Mouse (Mus musculus) embryonic facial prominence, embryonic 11.5 days (tissue): ENCODE data around the gene Slc9a3r2. TPM values are rescaled to one million over a fixed set of nuclear protein-coding genes. Genes with fewer than 3 reads are reported as not detected.
A peak's percentile ranks its signal among the peaks of the same experiment; 100 is the strongest.

ENCODE experiments used
- ATAC-seq: fragments of 200-750 bp; cut with Nextera tagmentation; replicated peaks from 2 replicates; pipeline ENCODE4 v1.8.0; 2017; ENCODE audit warnings: low read depth; ENCODE audit not compliant: insufficient number of reproducible peaks, low FRiP score, low TSS enrichment
- DNase-seq: peaks from one replicate; pipeline ENCODE4 v3.0.0-alpha.2; 2015; ENCODE audit warnings: low spot score
- H3K27ac ChIP-seq: fragments of 300-500 bp; sonication (generic); replicated peaks from 2 replicates; pipeline ENCODE4 v1.5.1; 2014; ENCODE audit warnings: mild to moderate bottlenecking, low read depth, low read length, control low read depth
- H3K27me3 ChIP-seq: fragments of 300-500 bp; sonication (generic); 2 replicates; pipeline ENCODE4 v1.6.1; 2014; ENCODE audit warnings: mild to moderate bottlenecking, low read length, moderate library complexity, mixed read lengths; ENCODE audit not compliant: control insufficient read depth, insufficient read depth
- H3K36me3 ChIP-seq: fragments of 300-500 bp; sonication (generic); replicated peaks from 2 replicates; pipeline ENCODE4 v1.6.1; 2014; ENCODE audit warnings: low read depth, mild to moderate bottlenecking, low read length, moderate library complexity, mixed read lengths; ENCODE audit not compliant: control insufficient read depth, insufficient read depth
- H3K4me1 ChIP-seq: fragments of 300-500 bp; sonication (generic); 2 replicates; pipeline ENCODE4 v1.6.1; 2014; ENCODE audit warnings: low read length, mixed read lengths; ENCODE audit not compliant: control insufficient read depth, insufficient read depth
- H3K4me2 ChIP-seq: fragments of 300-500 bp; sonication (generic); 2 replicates; pipeline ENCODE4 v1.6.1; 2014; ENCODE audit warnings: low read depth, mild to moderate bottlenecking, control low read depth, low read length, moderate library complexity
- H3K4me3 ChIP-seq: fragments of 300-500 bp; sonication (generic); 2 replicates; pipeline ENCODE4 v1.5.1; 2014; ENCODE audit warnings: low read depth, low read length, control low read depth
- H3K9ac ChIP-seq: fragments of 300-500 bp; sonication (generic); replicated peaks from 2 replicates; pipeline ENCODE4 v1.6.1; 2014; ENCODE audit warnings: mild to moderate bottlenecking, control low read depth, low read length
- H3K9me3 ChIP-seq: fragments of 300-500 bp; sonication (generic); replicated peaks from 2 replicates; pipeline ENCODE4 v1.6.1; 2016; ENCODE audit warnings: mild to moderate bottlenecking, low read length, inconsistent platforms, mixed read lengths; ENCODE audit not compliant: control insufficient read depth
- WGBS: fragments of 180-500 bp; shearing (Covaris S2); extraction: QIAGEN DNeasy Blood & Tissue Kit; methylation state at CpG from one replicate; pipeline ENCODE4 v1.1.7; 2014; 5-methylcytosine and 5-hydroxymethylcytosine counted together
- polyA plus RNA-seq: library from polyadenylated mRNA; unstranded; fragments of >200 nt; fragmentation: Nextera tagmentation; extraction: Ambion mirVana; gene quantifications from 2 replicates; pipeline ENCODE4 v1.2.1, GENCODE M21; 2014

Gene Slc9a3r2
- polyA plus RNA-seq, 1 experiment from 2014 or later, result 48.3 TPM

DNA sequence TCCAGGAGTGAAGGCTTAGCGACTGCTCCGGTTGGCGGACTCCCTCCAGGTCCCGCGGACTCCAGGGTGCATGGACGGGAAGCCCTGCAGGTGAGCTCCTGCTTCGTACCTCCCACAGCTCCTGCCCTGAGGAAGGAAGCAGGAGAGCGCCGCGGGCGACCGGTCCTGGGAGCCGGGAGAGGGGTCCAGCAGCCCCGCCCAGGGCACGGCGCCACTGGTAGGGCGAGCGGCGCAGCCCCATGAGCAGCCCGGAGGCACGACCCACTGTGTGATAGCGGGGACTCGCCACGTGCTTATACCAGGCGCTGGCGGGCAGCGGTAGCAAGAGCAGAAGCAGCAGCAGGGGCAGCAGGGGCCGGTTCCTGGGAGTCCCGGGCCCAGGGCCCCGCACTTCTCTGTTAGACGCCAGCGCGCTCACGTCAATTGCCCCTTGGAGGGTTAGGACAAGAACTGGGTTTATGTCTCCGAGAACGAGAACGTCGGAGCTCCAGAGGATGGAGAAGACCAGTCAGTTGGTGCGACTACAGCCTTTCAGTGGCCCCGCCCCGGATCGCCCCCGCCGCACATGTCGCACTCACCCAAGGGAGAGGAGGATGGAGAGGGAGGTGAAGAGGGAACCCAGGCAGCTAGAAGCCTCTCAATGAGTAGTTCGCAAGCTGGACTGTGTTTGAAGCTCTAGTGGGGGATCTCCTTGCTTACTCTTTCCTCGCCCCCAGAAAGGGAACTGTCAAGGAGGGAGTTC is 8.1 kb upstream of the Slc9a3r2 start, which contains the start of gene Npw:
Npw (minus strand) TSS at position 441 of the 742 bp plus-strand sequence.
- Histone ChIP-seq H3K4me1 (peaks cover 4% of the 10 kb centered on the region; the same call in 1 of the 2 replicates), H3K4me3 (peak within 1 kb of the TSS; percentile 38), H3K4me2 (peak within 1 kb of the TSS; percentile 91), H3K27ac (no peak within 1 kb of the TSS), H3K9me3 (no peaks in the 10 kb centered on the region), H3K36me3 (no peaks in the 10 kb centered on the region), H3K9ac (peak within 1 kb of the TSS; percentile 54), H3K27me3 (peaks cover 32% of the 10 kb centered on the region)
- WGBS, result 2% methylated on average over 47 of the region's 47 CpGs
- no peak for ATAC-seq
- peak; percentile 43 for DNase-seq

DNA sequence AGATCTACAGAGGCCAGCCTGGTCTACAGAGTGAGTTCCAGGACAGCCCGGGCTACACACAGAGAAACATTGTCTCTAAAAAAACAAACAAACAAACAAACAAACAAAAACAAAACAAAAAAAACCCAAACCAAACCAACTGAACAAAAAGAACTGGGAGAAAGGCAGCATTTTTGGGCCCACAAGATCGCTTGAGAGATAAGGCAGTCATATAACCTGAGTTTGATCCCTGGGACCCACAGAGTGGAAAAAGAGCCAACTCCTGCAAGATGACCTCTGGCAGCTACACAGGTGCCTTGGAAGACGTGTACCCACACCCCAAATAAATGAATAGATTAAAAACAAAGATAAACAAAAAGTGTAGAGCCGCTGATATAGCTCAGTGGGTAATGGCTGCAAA is 4.8 kb upstream of the Slc9a3r2 start:
- no peak overlapping the region for H3K4me3 ChIP-seq
- no peak for DNase-seq
- no peak for ATAC-seq
- H3K9ac ChIP-seq, result no peak overlapping the region
- 66% methylated on average over 4 of the region's 4 CpGs for WGBS
- H3K9me3 ChIP-seq, result no peaks in the 10 kb centered on the region
- peaks cover 4% of the 10 kb centered on the region; the same call in 1 of the 2 replicates for H3K4me1 ChIP-seq
- peaks cover 32% of the 10 kb centered on the region for H3K27me3 ChIP-seq
- H3K27ac ChIP-seq, result no peak overlapping the region
- H3K36me3 ChIP-seq, result no peaks in the 10 kb centered on the region
- H3K4me2 ChIP-seq, result no peak overlapping the region

DNA sequence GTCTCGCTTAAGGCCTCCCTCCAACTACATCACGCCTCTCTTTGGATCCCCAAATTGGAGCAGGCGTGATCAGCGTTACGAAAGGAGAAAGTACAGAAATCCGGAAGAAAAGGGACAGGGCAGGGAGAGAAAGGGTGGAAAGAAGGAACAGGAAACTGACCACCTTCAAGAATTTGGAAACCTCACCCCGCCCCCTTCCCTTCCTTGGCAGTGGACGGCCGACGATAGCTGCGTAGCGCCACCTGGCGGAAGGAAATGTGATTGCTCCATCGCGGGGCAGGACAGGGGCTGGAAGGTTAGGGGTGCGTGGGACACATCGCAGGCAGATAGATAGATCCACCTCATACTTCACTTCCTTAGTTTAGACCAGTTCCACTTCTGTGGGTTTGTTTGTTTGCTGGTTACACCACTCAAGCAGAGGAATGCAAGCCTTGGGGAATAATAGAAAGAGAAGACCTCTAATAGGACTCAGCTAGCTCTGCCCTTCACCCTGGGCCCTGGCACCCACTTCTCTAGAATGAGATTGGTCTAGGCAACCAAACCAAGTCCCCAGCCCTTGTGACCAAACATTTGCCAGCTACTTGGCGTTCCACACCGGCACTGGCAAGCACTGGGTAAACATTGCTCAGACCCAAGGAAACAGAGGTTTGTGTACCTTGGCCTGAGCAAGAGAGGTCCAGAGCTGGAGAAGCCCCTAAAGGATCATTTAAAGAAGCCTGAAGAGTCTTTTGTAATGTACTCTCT is 4.0 kb upstream of the Slc9a3r2 start:
- Histone ChIP-seq H3K36me3 (no peaks in the 10 kb centered on the region), H3K4me2 (peak overlapping the region; percentile 54), H3K9ac (peak overlapping the region; percentile 50), H3K27me3 (peaks cover 28% of the 10 kb centered on the region), H3K9me3 (no peaks in the 10 kb centered on the region), H3K4me3 (peak overlapping the region; percentile 25; the same call in 1 of the 2 replicates), H3K4me1 (peaks cover 4% of the 10 kb centered on the region; the same call in 1 of the 2 replicates), H3K27ac (no peak overlapping the region)
- DNase-seq, result peak; percentile 94
- ATAC-seq, result peak; percentile 40; the same call in 1 of the 2 replicates
- WGBS, result 7% methylated on average over 19 of the region's 19 CpGs

DNA sequence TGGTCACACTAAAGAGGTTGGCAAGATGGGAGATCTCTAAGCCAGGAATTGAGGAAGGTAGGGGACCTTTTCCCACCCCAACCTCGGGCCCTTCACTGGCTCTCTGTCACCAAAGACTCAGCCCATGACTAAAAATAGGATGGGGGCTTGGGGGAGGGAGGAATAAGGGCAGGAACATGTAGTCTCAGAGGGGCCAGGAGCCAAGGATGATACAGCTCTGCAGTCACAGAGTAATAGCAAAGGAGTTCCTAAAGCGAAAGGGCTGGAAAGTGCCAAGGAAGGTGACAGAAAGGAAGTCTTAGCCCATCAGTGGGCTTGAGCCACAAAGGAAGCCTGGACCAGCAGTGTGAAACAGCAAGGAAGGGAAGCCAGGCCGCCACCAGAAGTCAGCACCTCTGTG is 1.7 kb upstream of the Slc9a3r2 start:
- Histone ChIP-seq H3K4me3 (no peak overlapping the region), H3K27me3 (peaks cover 5% of the 10 kb centered on the region), H3K27ac (no peak overlapping the region), H3K9me3 (no peaks in the 10 kb centered on the region), H3K36me3 (no peaks in the 10 kb centered on the region; the same call in 1 of the 2 replicates), H3K4me2 (no peak overlapping the region), H3K9ac (no peak overlapping the region), H3K4me1 (peaks cover 3% of the 10 kb centered on the region; the same call in 1 of the 2 replicates)
- DNase-seq (no peak), ATAC-seq (no peak)
- 69% methylated on average over 3 of the region's 3 CpGs for WGBS

DNA sequence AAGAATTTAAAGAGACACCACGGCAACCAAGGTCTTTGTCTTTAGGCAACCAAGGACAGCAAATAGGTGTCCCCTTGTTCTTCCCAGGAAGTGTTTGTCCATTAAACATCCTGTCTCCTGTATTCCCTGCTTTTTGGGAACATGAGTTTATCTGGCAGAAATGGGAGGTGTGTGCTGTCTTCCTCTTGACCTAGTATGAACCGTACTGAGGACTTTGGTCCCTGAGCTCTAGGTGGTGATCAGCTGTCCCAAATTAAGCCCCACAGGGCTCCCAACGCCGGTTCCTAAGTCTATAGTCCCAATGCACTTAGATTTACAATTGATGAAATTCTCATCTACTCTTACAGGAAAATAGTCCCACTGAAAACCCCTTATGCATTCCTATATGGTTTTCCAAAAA is 639 bp upstream of the Slc9a3r2 start:
- no peak overlapping the region for H3K4me3 ChIP-seq
- no peak overlapping the region for H3K9ac ChIP-seq
- no peaks in the 10 kb centered on the region for H3K9me3 ChIP-seq
- H3K27ac ChIP-seq, result no peak overlapping the region
- H3K36me3 ChIP-seq, result no peaks in the 10 kb centered on the region; the same call in 1 of the 2 replicates
- peaks cover 3% of the 10 kb centered on the region; the same call in 1 of the 2 replicates for H3K4me1 ChIP-seq
- ATAC-seq (no peak), DNase-seq (no peak)
- WGBS, result 78% methylated on average over 4 of the region's 4 CpGs
- H3K4me2 ChIP-seq, result no peak overlapping the region; the same call in 1 of the 2 replicates
- H3K27me3 ChIP-seq, result no peaks in the 10 kb centered on the region

DNA sequence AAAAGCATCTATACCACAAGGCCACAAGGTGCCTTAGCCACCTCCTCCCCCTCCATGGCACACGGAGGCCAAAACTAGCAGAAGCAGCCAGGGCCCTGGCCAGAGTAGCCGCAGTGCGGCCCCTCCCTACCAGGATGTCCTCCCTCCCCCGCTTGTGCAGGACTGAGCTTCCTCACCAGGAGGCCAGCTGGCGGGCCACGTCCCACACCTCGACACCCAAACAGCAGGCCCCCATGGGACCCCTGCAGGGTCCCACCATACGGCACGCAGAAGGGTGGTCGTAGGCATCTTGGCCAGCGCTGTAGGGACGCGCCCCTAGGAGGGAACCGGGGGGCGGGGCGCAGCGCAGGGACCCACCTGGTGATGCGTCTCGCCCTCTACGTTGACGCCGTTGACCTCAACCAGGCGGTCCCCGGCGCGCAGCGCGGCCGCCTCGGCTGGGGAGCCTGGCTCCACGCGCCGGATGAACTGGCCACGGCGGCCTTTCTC is 502 bp downstream of the Slc9a3r2 start:
- peak overlapping the region; percentile 74 for H3K4me3 ChIP-seq
- peak overlapping the region; percentile 87 for H3K9ac ChIP-seq
- ATAC-seq, result 0 out of 2 replicates have a peak, but pooled peaks have one; percentile 35
- 0% methylated on average over 35 of the region's 35 CpGs for WGBS
- no peaks in the 10 kb centered on the region; the same call in 1 of the 2 replicates for H3K36me3 ChIP-seq
- H3K27ac ChIP-seq, result no peak overlapping the region
- H3K4me2 ChIP-seq, result peak overlapping the region; percentile 99
- H3K9me3 ChIP-seq, result no peaks in the 10 kb centered on the region
- no peaks in the 10 kb centered on the region for H3K27me3 ChIP-seq
- peak; percentile 36 for DNase-seq
- H3K4me1 ChIP-seq, result peaks cover 4% of the 10 kb centered on the region

DNA sequence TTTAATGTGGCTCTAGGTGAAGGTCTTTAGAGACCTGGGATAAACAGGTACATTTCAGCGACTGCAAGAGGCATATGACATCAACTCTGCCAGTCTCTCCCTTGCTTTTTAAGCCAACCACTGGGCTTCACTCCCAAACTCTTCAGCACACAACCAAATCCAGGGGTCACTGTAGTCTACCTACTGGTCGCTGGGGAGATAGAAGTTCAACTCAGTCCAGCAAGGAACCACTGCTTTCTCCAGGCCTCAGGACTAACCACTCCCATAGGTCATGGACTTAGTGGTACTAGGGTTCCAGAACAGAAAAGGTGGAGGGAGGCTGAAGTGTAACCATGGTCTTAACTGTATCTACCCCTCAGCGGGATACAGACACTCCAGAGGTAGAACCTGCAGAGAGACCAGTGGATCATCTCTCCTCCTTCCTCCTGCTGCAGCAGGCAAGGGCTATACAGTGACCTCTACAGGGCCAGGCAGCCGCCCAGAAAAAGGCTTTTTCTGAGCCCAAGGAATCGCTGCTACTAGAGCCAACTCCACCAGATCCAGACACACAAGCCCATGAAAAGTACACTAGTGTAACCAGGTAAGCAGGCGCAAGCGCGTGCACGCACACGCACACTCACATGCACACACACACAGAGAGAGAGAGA is 1.3 kb downstream of the Slc9a3r2 start:
- 73% methylated on average over 10 of the region's 10 CpGs for WGBS
- Histone ChIP-seq H3K4me2 (peak overlapping the region; percentile 99), H3K27me3 (no peaks in the 10 kb centered on the region), H3K9me3 (no peaks in the 10 kb centered on the region), H3K27ac (no peak overlapping the region), H3K4me3 (peak overlapping the region; percentile 74; the same call in 1 of the 2 replicates), H3K36me3 (no peaks in the 10 kb centered on the region; the same call in 1 of the 2 replicates), H3K4me1 (peaks cover 10% of the 10 kb centered on the region), H3K9ac (no peak overlapping the region; the same call in 1 of the 2 replicates)
- ATAC-seq (no peak), DNase-seq (no peak)
